16 mouse cellular contexts compared by ENCODE assay signal in genomic region chr13:109647479-109648199, GRCm38 (mm10).
DNase-seq lines count a peak whose midpoint lies in the region; ATAC-seq and TF ChIP-seq lines count a peak whose summit lies in the region.
"Had no signal": no experiment of that assay in that cellular context is flagged by ENCODE, and none has a peak within 500 bp of the region (broad histone marks: within the 10 kb centered on the region; RNA-seq: fewer than 3 reads in every experiment).

No protein-coding gene starts in this region.

- peak overlapping the region; percentile 35; the same call in 1 of the 2 replicates for H3K27ac ChIP-seq in lung, postnatal 0 days (ENCODE audit: low read length)
- peak overlapping the region; percentile 89 for H3K27ac ChIP-seq in liver, embryonic 12.5 days
- H3K27ac ChIP-seq in kidney, embryonic 14.5 days (ENCODE audit: low read depth, low read length) = no peak overlapping the region
- H3K27ac ChIP-seq: embryonic facial prominence, embryonic 15.5 days; hindbrain, embryonic 15.5 days; limb, embryonic 15.5 days; macrophage had no signal

- ATAC-seq in lung, postnatal 0 days = peak; percentile 89
- peak; percentile 65 for ATAC-seq in liver, embryonic 12.5 days
- ATAC-seq in kidney, embryonic 14.5 days (ENCODE audit: low FRiP score, low TSS enrichment) = no peak
- ATAC-seq: forebrain, postnatal 0 days had no signal

- peak; percentile 92 for TF ChIP-seq EP300 in lung, postnatal 0 days (IDR thresholded peaks at IDR 0.05)

- H3K9ac ChIP-seq in lung, postnatal 0 days (replicated peaks; ENCODE audit: low read depth) = no peak overlapping the region
- peak overlapping the region; percentile 28 for H3K9ac ChIP-seq in liver, embryonic 12.5 days
- no peak overlapping the region for H3K9ac ChIP-seq in kidney, embryonic 14.5 days (ENCODE audit: low read depth, low read length)
- H3K9ac ChIP-seq: embryonic facial prominence, embryonic 15.5 days; forebrain, postnatal 0 days; hindbrain, embryonic 15.5 days; limb, embryonic 15.5 days had no signal

- peak; percentile 78 for DNase-seq in lung, postnatal 0 days (ENCODE audit: low spot score)
- no peak for DNase-seq in lung, postnatal 10 days
- peak; percentile 74 for DNase-seq in c-Kit-positive CD71-positive TER-119-negative erythroid progenitor cells, embryonic 14.5 days (ENCODE audit: low read depth)
- DNase-seq in telencephalon, adult 2 months (ENCODE audit: low read depth, low spot score) = peak; percentile 64
- no peak for DNase-seq in gastrocnemius, postnatal 4 days (ENCODE audit: low spot score in 2 of 2)
- DNase-seq in adrenal gland, adult 2 months = no peak
- DNase-seq: adrenal gland, postnatal 10 days; forebrain, postnatal 0 days; gastrocnemius, postnatal 14 days; kidney, adult 2 months had no signal

- H3K4me1 ChIP-seq in lung, postnatal 0 days (ENCODE audit: insufficient read depth, low read depth, low read length) = no peaks in the 10 kb centered on the region
- peaks cover 92% of the 10 kb centered on the region for H3K4me1 ChIP-seq in liver, embryonic 12.5 days
- H3K4me1 ChIP-seq in kidney, embryonic 14.5 days (ENCODE audit: control insufficient read depth, insufficient read depth, low read length) = no peaks in the 10 kb centered on the region

- 60% methylated on average over 7 of the region's 7 CpGs for WGBS in lung, postnatal 0 days
- WGBS in liver, embryonic 12.5 days (ENCODE audit: insufficient replicate concordance) = 28% methylated on average over 7 of the region's 7 CpGs
- WGBS in kidney, embryonic 14.5 days = 74% methylated on average over 7 of the region's 7 CpGs

- H3K4me3 ChIP-seq in lung, postnatal 0 days (ENCODE audit: low read depth, low read length) = no peak overlapping the region
- no peak overlapping the region for H3K4me3 ChIP-seq in liver, embryonic 12.5 days
- no peak overlapping the region for H3K4me3 ChIP-seq in kidney, embryonic 14.5 days (ENCODE audit: low read length)
- H3K4me3 ChIP-seq: embryonic facial prominence, embryonic 15.5 days; hindbrain, embryonic 15.5 days; limb, embryonic 15.5 days had no signal

- TF ChIP-seq CTCF in lung, postnatal 0 days (IDR thresholded peaks at IDR 0.05) = no peak

- no peaks in the 10 kb centered on the region for H3K36me3 ChIP-seq in lung, postnatal 0 days (ENCODE audit: insufficient read depth, low read length)
- H3K36me3 ChIP-seq in liver, embryonic 12.5 days = no peaks in the 10 kb centered on the region
- no peaks in the 10 kb centered on the region for H3K36me3 ChIP-seq in kidney, embryonic 14.5 days (ENCODE audit: control insufficient read depth, insufficient read depth, low read length)
- H3K36me3 ChIP-seq: embryonic facial prominence, embryonic 15.5 days; hindbrain, embryonic 15.5 days; limb, embryonic 15.5 days had no signal

- H3K9me3 ChIP-seq in lung, postnatal 0 days (ENCODE audit: low read length) = no peaks in the 10 kb centered on the region
- no peaks in the 10 kb centered on the region for H3K9me3 ChIP-seq in liver, embryonic 12.5 days (replicated peaks)
- H3K9me3 ChIP-seq in kidney, embryonic 14.5 days (ENCODE audit: control insufficient read depth, low read length) = no peaks in the 10 kb centered on the region
- H3K9me3 ChIP-seq: embryonic facial prominence, embryonic 15.5 days; hindbrain, embryonic 15.5 days; limb, embryonic 15.5 days had no signal

- no peak overlapping the region for H3K4me2 ChIP-seq in lung, postnatal 0 days (replicated peaks; ENCODE audit: low read depth, low read length)
- H3K4me2 ChIP-seq in liver, embryonic 12.5 days = peak overlapping the region; percentile 51
- no peak overlapping the region for H3K4me2 ChIP-seq in kidney, embryonic 14.5 days (replicated peaks; ENCODE audit: low read depth, low read length)
- H3K4me2 ChIP-seq: embryonic facial prominence, embryonic 15.5 days; hindbrain, embryonic 15.5 days; limb, embryonic 15.5 days had no signal

- H3K27me3 ChIP-seq in lung, postnatal 0 days (replicated peaks; ENCODE audit: insufficient read depth, low read length) = no peaks in the 10 kb centered on the region
- H3K27me3 ChIP-seq in liver, embryonic 12.5 days (replicated peaks) = no peaks in the 10 kb centered on the region
- no peaks in the 10 kb centered on the region for H3K27me3 ChIP-seq in kidney, embryonic 14.5 days (ENCODE audit: control insufficient read depth, insufficient read depth, low read length)
- H3K27me3 ChIP-seq: hindbrain, embryonic 15.5 days; limb, embryonic 15.5 days had no signal

Comparison
In these comparisons a context has a peak if more than half of its experiments do, and no peak if none do; other contexts are left out.
1. DNase-seq: peak in lung, postnatal 0 days (single experiment), c-Kit-positive CD71-positive TER-119-negative erythroid progenitor cells, embryonic 14.5 days (single experiment) and telencephalon, adult 2 months (single experiment); none in lung, postnatal 10 days (single experiment), gastrocnemius, postnatal 4 days (0 of 2) and adrenal gland, adult 2 months (single experiment).